Mouse (Mus musculus) lung, adult 2 months (tissue): Measurements from ENCODE around the gene Gopc.

Source experiments
- CTCF ChIP-seq: fragments of 200-500 bp; IDR thresholded peaks from 2 replicates; pipeline ENCODE4 v1.5.1; 2011; ENCODE audit warnings: mild to moderate bottlenecking, low read length, control low read depth; ENCODE audit not compliant: insufficient read depth
- POLR2A ChIP-seq: fragments of 200-500 bp; IDR thresholded peaks from 2 replicates; pipeline ENCODE4 v1.6.1; 2011; ENCODE audit warnings: low read depth, mild to moderate bottlenecking, control low read depth, low read length, borderline replicate concordance; ENCODE audit errors: extremely low read depth

GRCm38 (mm10) chr10:52430953-52431352, 49.0 kb upstream of the Gopc start:
- TF ChIP-seq POLR2A (no peak), CTCF (no peak)
